Mouse (Mus musculus) activated CD4-positive, CD25-positive, alpha-beta regulatory T cell, adult 4 months (primary cell): ENCODE data around the gene Nppc. TPM values are rescaled to one million over a fixed set of nuclear protein-coding genes. Genes with fewer than 3 reads are reported as not detected.
A peak's percentile ranks its signal among the peaks of the same experiment; 100 is the strongest.

ENCODE experiments used
- ATAC-seq: one replicate; pipeline ENCODE4 v1.8.0; 2017
- polyA plus RNA-seq, 2 experiments: library from polyadenylated mRNA; unstranded; fragments of 100-300 nt; shearing (Covaris generic); gene quantifications; one replicate each; pipeline ENCODE4 v1.2.1; 2017

Nppc gene
- polyA plus RNA-seq, 2 experiments from 2014 or later = not detected

- no peak for ATAC-seq
These were observed 20.1 kb downstream of the Nppc start for GRCm38 (mm10) chr1:86650272-86650671.

- no peak for ATAC-seq
These were observed 22.9 kb downstream of the Nppc start for GRCm38 (mm10) chr1:86647517-86647916.

GRCm38 (mm10) chr1:86643101-86643809 lies 27.1 kb downstream of the Nppc start:
- peak; percentile 28 for ATAC-seq

- ATAC-seq = no peak
These were observed 35.5 kb downstream of the Nppc start for GRCm38 (mm10) chr1:86634751-86635359.

GRCm38 (mm10) chr1:86633840-86634750 lies 36.3 kb downstream of the Nppc start:
- ATAC-seq = no peak

GRCm38 (mm10) chr1:86633434-86633833 lies 36.9 kb downstream of the Nppc start:
- ATAC-seq = no peak

- ATAC-seq = no peak
These were observed 37.5 kb downstream of the Nppc start for GRCm38 (mm10) chr1:86632732-86633380.

GRCm38 (mm10) chr1:86630527-86630926 lies 39.8 kb downstream of the Nppc start:
- no peak for ATAC-seq

- no peak for ATAC-seq
These were observed 40.4 kb downstream of the Nppc start for GRCm38 (mm10) chr1:86629936-86630335.

GRCm38 (mm10) chr1:86628270-86628669 lies 42.1 kb downstream of the Nppc start:
- no peak for ATAC-seq

- no peak for ATAC-seq
These were observed 47.1 kb downstream of the Nppc start for GRCm38 (mm10) chr1:86623001-86624000.

- ATAC-seq = no peak
These were observed 48.1 kb downstream of the Nppc start for GRCm38 (mm10) chr1:86622296-86622695.

GRCm38 (mm10) chr1:86618454-86619125 lies 51.8 kb downstream of the Nppc start:
- no peak for ATAC-seq

Other genes starting within 250 kb of the Nppc start
- gene Nmur1, start 244.3 kb downstream of the Nppc start, polyA plus RNA-seq = 1 to 10 TPM in 1 of 2 experiments, under 1 TPM in 1; 0.38 to 3.9 TPM
- gene Tex44, start 244.2 kb downstream of the Nppc start, polyA plus RNA-seq = not detected
- gene Ptma, start 143.8 kb downstream of the Nppc start, polyA plus RNA-seq = 1,000 to 10,000 TPM; 2,967 to 3,416 TPM
- 10 to 100 TPM; 17.1 to 22.3 TPM for gene Pde6d, start 87.9 kb downstream of the Nppc start, polyA plus RNA-seq
- 10 to 100 TPM; 13.9 to 18.2 TPM for gene Cops7b, start 87.7 kb downstream of the Nppc start, polyA plus RNA-seq
- 10 to 100 TPM; 18.9 to 20.4 TPM for gene Dis3l2, start 33.2 kb upstream of the Nppc start, polyA plus RNA-seq